Mouse (Mus musculus) c-Kit-positive CD71-negative TER-119-negative erythroid progenitor cells, embryonic 14.5 days (primary cell): ENCODE results near the gene Gm44805.
A peak's percentile ranks its signal among the peaks of the same experiment; 100 is the strongest.

Experiments
- DNase-seq: peaks from one replicate; pipeline ENCODE4 v3.0.0-alpha.2; 2013; ENCODE audit warnings: low read depth

Gene Gm44805

GRCm38 (mm10) chr7:19628536-19629360 lies 52.5 kb downstream of the Gm44805 start:
- peak; percentile 98 for DNase-seq

- DNase-seq, result no peak
Observed at GRCm38 (mm10) chr7:19628192-19628535, 53.1 kb downstream of the Gm44805 start.

GRCm38 (mm10) chr7:19627721-19628120 lies 53.5 kb downstream of the Gm44805 start:
- DNase-seq, result no peak

GRCm38 (mm10) chr7:19623433-19623832 lies 57.8 kb downstream of the Gm44805 start:
- no peak for DNase-seq

- DNase-seq, result no peak
Observed at GRCm38 (mm10) chr7:19622241-19622640, 59.0 kb downstream of the Gm44805 start.
